Mouse (Mus musculus) MEL (cell line): ENCODE measurements around the gene Apoa2. TPM values are rescaled to one million over a fixed set of nuclear protein-coding genes. Genes with fewer than 3 reads are reported as not detected.

Source experiments
- DNase-seq: peaks from one replicate; pipeline ENCODE4 v3.0.0; 2011; ENCODE audit warnings: low read depth, low spot score
- H3K27ac ChIP-seq: 2 replicates; pipeline ENCODE4 v1.5.1; 2012; ENCODE audit warnings: low read depth, mild to moderate bottlenecking, control low read depth, low read length, moderate library complexity; ENCODE audit not compliant: control insufficient read depth
- H3K27me3 ChIP-seq, 2 experiments: fragments of 150-350 bp in 1 of 2; sonication (generic) in 1 of 2; 2 replicates each; pipeline ENCODE4 v1.6.1; 2012; ENCODE audit warnings: low read length in 2 of 2, mild to moderate bottlenecking in 2 of 2, improper control_type of control experiment in 1 of 2, moderate library complexity in 1 of 2; ENCODE audit not compliant: insufficient read depth in 2 of 2, control insufficient read depth in 1 of 2
- H3K36me3 ChIP-seq, 2 experiments: 2 replicates each; pipeline ENCODE4 v1.6.1; 2012 to 2014; ENCODE audit warnings: low read length in 2 of 2, improper control_type of control experiment in 1 of 2, inconsistent platforms in 1 of 2, mild to moderate bottlenecking in 1 of 2; ENCODE audit not compliant: insufficient read depth in 2 of 2, control insufficient read depth in 1 of 2
- H3K4me1 ChIP-seq, 2 experiments: fragments of 150-350 bp in 1 of 2; sonication (generic) in 1 of 2; 2 replicates each; pipeline ENCODE4 v1.6.1; 2012; ENCODE audit warnings: low read length in 2 of 2, improper control_type of control experiment in 1 of 2, mild to moderate bottlenecking in 1 of 2; ENCODE audit not compliant: insufficient read depth in 2 of 2, control insufficient read depth in 1 of 2
- H3K4me3 ChIP-seq, 2 experiments: fragments of 150-350 bp in 1 of 2; sonication (generic) in 1 of 2; 2 replicates each; pipeline ENCODE4 v1.5.1; 2012; ENCODE audit warnings: low read depth in 2 of 2, low read length in 2 of 2, mild to moderate bottlenecking in 2 of 2, moderate library complexity in 2 of 2, control low read depth in 1 of 2, improper control_type of control experiment in 1 of 2; ENCODE audit not compliant: control insufficient read depth in 1 of 2, insufficient read depth in 1 of 2
- H3K79me2 ChIP-seq: 2 replicates; pipeline ENCODE4 v1.6.1; 2012; ENCODE audit warnings: mild to moderate bottlenecking, low read length, moderate library complexity; ENCODE audit not compliant: control insufficient read depth, poor library complexity, insufficient read depth
- H3K9ac ChIP-seq: 2 replicates; pipeline ENCODE4 v1.6.1; 2012; ENCODE audit warnings: low read depth, mild to moderate bottlenecking, control low read depth, low read length, moderate library complexity; ENCODE audit not compliant: control insufficient read depth, poor library complexity, severe bottlenecking
- H3K9me3 ChIP-seq: fragments of 150-350 bp; sonication (generic); replicated peaks from 2 replicates; pipeline ENCODE4 v1.6.1; 2012; ENCODE audit warnings: mild to moderate bottlenecking, low read length, improper control_type of control experiment, moderate library complexity; ENCODE audit not compliant: insufficient read depth
- CHD2 ChIP-seq: IDR thresholded peaks from 2 replicates; pipeline ENCODE4 v1.6.1; 2011; ENCODE audit warnings: low read length, improper control_type of control experiment
- ELF1 ChIP-seq: IDR thresholded peaks from 2 replicates; pipeline ENCODE4 v1.6.1; 2014; ENCODE audit warnings: low read depth, mild to moderate bottlenecking, inconsistent platforms, low read length, improper control_type of control experiment, moderate library complexity
- ETS1 ChIP-seq: IDR thresholded peaks from 2 replicates; pipeline ENCODE4 v1.6.1; 2012; ENCODE audit warnings: low read depth, mild to moderate bottlenecking, inconsistent platforms, low read length, improper control_type of control experiment, moderate library complexity
- GABPA ChIP-seq: IDR thresholded peaks from 2 replicates; pipeline ENCODE4 v1.6.1; 2012; ENCODE audit warnings: low read depth, mild to moderate bottlenecking, inconsistent platforms, low read length, improper control_type of control experiment, moderate library complexity
- HCFC1 ChIP-seq: IDR thresholded peaks from 2 replicates; pipeline ENCODE4 v1.6.1; 2012; ENCODE audit warnings: low read depth, mild to moderate bottlenecking, inconsistent platforms, low read length, improper control_type of control experiment, moderate library complexity
- JUND ChIP-seq: IDR thresholded peaks from 2 replicates; pipeline ENCODE4 v1.6.1; 2011; ENCODE audit warnings: low read depth, mild to moderate bottlenecking, improper control_type of control experiment, low read length
- MAZ ChIP-seq: IDR thresholded peaks from 2 replicates; pipeline ENCODE4 v1.6.1; 2012; ENCODE audit warnings: low read depth, mild to moderate bottlenecking, inconsistent platforms, low read length, improper control_type of control experiment
- MEF2A ChIP-seq: IDR thresholded peaks from 2 replicates; pipeline ENCODE4 v1.6.1; 2014; ENCODE audit warnings: low read depth, mild to moderate bottlenecking, inconsistent platforms, low read length, improper control_type of control experiment; ENCODE audit not compliant: poor library complexity, insufficient replicate concordance, severe bottlenecking; ENCODE audit errors: extremely low read depth
- MXI1 ChIP-seq: IDR thresholded peaks from 2 replicates; pipeline ENCODE4 v1.6.1; 2011; ENCODE audit warnings: mild to moderate bottlenecking, low read depth, low read length, improper control_type of control experiment
- MYB ChIP-seq: IDR thresholded peaks from 2 replicates; pipeline ENCODE4 v1.6.1; 2011; ENCODE audit warnings: mild to moderate bottlenecking, low read depth, low read length, improper control_type of control experiment
- MYC ChIP-seq: IDR thresholded peaks from 2 replicates; pipeline ENCODE4 v1.6.1; 2011; ENCODE audit warnings: low read depth, mild to moderate bottlenecking, low read length, improper control_type of control experiment, moderate library complexity
- POLR2A ChIP-seq, 2 experiments: IDR thresholded peaks; 2 replicates each; pipeline ENCODE4 v1.6.1; 2011 to 2012; ENCODE audit warnings: low read length in 2 of 2, mild to moderate bottlenecking in 2 of 2, control low read depth in 1 of 2, improper control_type of control experiment in 1 of 2, low read depth in 1 of 2, moderate library complexity in 1 of 2; ENCODE audit not compliant: control insufficient read depth in 1 of 2, insufficient read depth in 1 of 2, poor library complexity in 1 of 2
- POLR2AphosphoS2 ChIP-seq: IDR thresholded peaks from 2 replicates; pipeline ENCODE4 v1.6.1; 2011; ENCODE audit warnings: low read length, improper control_type of control experiment
- RAD21 ChIP-seq: IDR thresholded peaks from 2 replicates; pipeline ENCODE4 v1.6.1; 2011; ENCODE audit warnings: mild to moderate bottlenecking, low read depth, low read length, improper control_type of control experiment
- RCOR1 ChIP-seq: IDR thresholded peaks from 2 replicates; pipeline ENCODE4 v1.6.1; 2012; ENCODE audit warnings: low read depth, mild to moderate bottlenecking, inconsistent platforms, low read length, improper control_type of control experiment
- SIN3A ChIP-seq: IDR thresholded peaks from 2 replicates; pipeline ENCODE4 v1.6.1; 2012; ENCODE audit warnings: low read length, improper control_type of control experiment, inconsistent platforms
- TBP ChIP-seq: IDR thresholded peaks from 2 replicates; pipeline ENCODE4 v1.8.0; 2011; ENCODE audit warnings: low read depth, low read length, improper control_type of control experiment
- UBTF ChIP-seq: IDR thresholded peaks from 2 replicates; pipeline ENCODE4 v1.6.1; 2012; ENCODE audit warnings: low read depth, mild to moderate bottlenecking, inconsistent platforms, low read length, improper control_type of control experiment, moderate library complexity, borderline replicate concordance; ENCODE audit not compliant: insufficient read depth
- USF1 ChIP-seq: IDR thresholded peaks from 2 replicates; pipeline ENCODE4 v1.6.1; 2014; ENCODE audit warnings: low read depth, mild to moderate bottlenecking, inconsistent platforms, low read length, improper control_type of control experiment, moderate library complexity
- USF2 ChIP-seq, 2 experiments: IDR thresholded peaks; 2 replicates each; pipeline ENCODE4 v1.6.1; 2011 to 2012; ENCODE audit warnings: improper control_type of control experiment in 2 of 2, low read length in 2 of 2, borderline replicate concordance in 1 of 2, inconsistent platforms in 1 of 2, low read depth in 1 of 2, mild to moderate bottlenecking in 1 of 2; ENCODE audit not compliant: insufficient read depth in 1 of 2
- ZNF384 ChIP-seq: IDR thresholded peaks from 2 replicates; pipeline ENCODE4 v1.6.1; 2012; ENCODE audit warnings: low read depth, mild to moderate bottlenecking, inconsistent platforms, low read length, improper control_type of control experiment
- polyA plus RNA-seq, 2 experiments: library from polyadenylated mRNA; stranded (reverse) in 1 of 2; unstranded in 1 of 2; fragments of >175 nt in 1 of 2; fragments of >200 nt in 1 of 2; gene quantifications; 2 replicates each; pipeline versions ENCODE4 v1.2.1 to v1.2.4; 2012; ENCODE audit warnings: low replicate concordance in 2 of 2, low read depth in 1 of 2; ENCODE audit not compliant: insufficient read length in 2 of 2, insufficient read depth in 1 of 2, missing spikeins in 1 of 2
- total RNA-seq: library from RNA; depleted of rRNA; stranded (reverse); fragments of 300-350 nt; gene quantifications from 2 replicates; pipeline ENCODE4 v1.2.3, GENCODE M21; 2012

Gene Apoa2
- total and polyA plus RNA-seq, 3 experiments = 0.15 TPM; not detected in 2

DNA sequence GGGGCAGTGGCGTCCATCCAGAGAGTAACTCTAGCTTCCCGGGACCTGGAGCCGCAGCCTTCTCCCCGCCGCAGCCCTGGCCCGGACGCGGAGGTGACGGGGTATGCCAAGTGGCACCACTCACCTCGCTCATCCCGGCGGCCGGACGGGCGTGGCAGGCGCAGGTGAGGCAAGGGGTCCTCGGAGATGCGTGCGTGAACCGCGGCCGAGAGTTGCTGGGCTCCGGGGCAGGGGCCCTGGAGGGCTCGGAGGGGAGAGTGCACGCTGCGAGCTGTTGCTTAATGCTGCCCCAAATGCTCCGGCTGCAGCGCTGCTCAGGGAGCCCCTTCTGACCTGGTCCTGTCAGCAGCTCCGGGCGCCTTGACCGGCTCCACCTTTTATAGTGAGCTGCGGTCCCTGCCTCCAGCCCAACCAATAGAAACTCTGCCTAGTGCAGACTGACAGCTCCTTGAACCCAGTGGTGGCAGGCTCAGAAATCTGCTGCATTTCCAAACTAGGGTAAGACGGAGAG is 28.9 kb upstream of the Apoa2 start, which contains the start of gene Pcp4l1:
Gene Pcp4l1, minus strand, starts transcription at position 382 of the 511 bp plus-strand sequence.
- H3K4me3 ChIP-seq = no peak within 1 kb of the TSS
- H3K9me3 ChIP-seq = no peaks in the 10 kb centered on the region
- TF ChIP-seq POLR2AphosphoS2 (no peak), USF1 (no peak), MEF2A (no peak), ETS1 (no peak), TBP (no peak), MYB (no peak), JUND (no peak), POLR2A (IDR thresholded peaks at IDR 0.05; ENCODE audit: control insufficient read depth in 1 of 2, insufficient read depth in 1 of 2, low read depth in 1 of 2, low read length in 2 of 2, poor library complexity in 1 of 2) (no peak), UBTF (no peak), CHD2 (no peak), USF2 (IDR thresholded peaks at IDR 0.05; ENCODE audit: borderline replicate concordance in 1 of 2, insufficient read depth in 1 of 2, low read depth in 1 of 2, low read length in 2 of 2) (no peak), RAD21 (no peak), HCFC1 (no peak), MXI1 (no peak)
- TF ChIP-seq, all 39 proteins: peak for 0
- H3K4me1 ChIP-seq = peaks cover 0 to 5% of the 10 kb centered on the region in 2 experiments; a peak in 1 of 4 replicates
- no peak for DNase-seq
- H3K36me3 ChIP-seq = peaks cover 0 to 4% of the 10 kb centered on the region in 2 experiments; a peak in 2 of 4 replicates
- H3K27ac ChIP-seq = no peak within 1 kb of the TSS
- no peaks in the 10 kb centered on the region for H3K79me2 ChIP-seq
- H3K9ac ChIP-seq = no peak within 1 kb of the TSS
- H3K27me3 ChIP-seq = peaks cover 0 to 3% of the 10 kb centered on the region in 2 experiments; a peak in 2 of 4 replicates

- no peak for DNase-seq
- TF ChIP-seq RCOR1 = no peak
- no peak for TF ChIP-seq POLR2A (IDR thresholded peaks at IDR 0.05; ENCODE audit: control insufficient read depth in 1 of 2, insufficient read depth in 1 of 2, low read depth in 1 of 2, low read length in 2 of 2, poor library complexity in 1 of 2)
- TF ChIP-seq MYC = no peak
- no peak for TF ChIP-seq POLR2AphosphoS2
- no peak for TF ChIP-seq UBTF
- no peak for TF ChIP-seq SIN3A
- TF ChIP-seq ZNF384 = no peak
- no peak for TF ChIP-seq ELF1
- no peak for TF ChIP-seq MAZ
- TF ChIP-seq MEF2A = no peak
- no peak for TF ChIP-seq JUND
- TF ChIP-seq MYB = no peak
- TF ChIP-seq GABPA = no peak
- Histone ChIP-seq H3K9me3 (no peaks in the 10 kb centered on the region), H3K27me3 (no peaks in the 10 kb centered on the region), H3K79me2 (no peaks in the 10 kb centered on the region), H3K4me3 (no peak overlapping the region), H3K9ac (no peak overlapping the region), H3K27ac (no peak overlapping the region), H3K36me3 (no peaks in the 10 kb centered on the region), H3K4me1 (no peaks in the 10 kb centered on the region; a peak in 1 of 4 replicates)
Measured at GRCm38 (mm10) chr1:171199532-171199931, 25.3 kb upstream of the Apoa2 start.
